Mouse (Mus musculus) midbrain, embryonic 12.5 days (tissue): Measurements from ENCODE around the gene Hoxb13. TPM values are rescaled to one million over a fixed set of nuclear protein-coding genes. Genes with fewer than 3 reads are reported as not detected.

Experiments
- ATAC-seq: fragments of 200-750 bp; cut with Nextera tagmentation; 2 replicates; pipeline ENCODE4 v1.8.0; 2017; ENCODE audit warnings: low read depth, moderate TSS enrichment, moderate library complexity; ENCODE audit not compliant: low FRiP score
- H3K27ac ChIP-seq: fragments of 300-500 bp; sonication (generic); replicated peaks from 2 replicates; pipeline ENCODE4 v1.5.1; 2016; ENCODE audit warnings: mild to moderate bottlenecking
- H3K27me3 ChIP-seq: fragments of 300-500 bp; sonication (generic); 2 replicates; pipeline ENCODE4 v1.6.1; 2016; ENCODE audit warnings: mild to moderate bottlenecking
- H3K36me3 ChIP-seq: fragments of 300-500 bp; sonication (generic); 2 replicates; pipeline ENCODE4 v1.6.1; 2016
- H3K4me1 ChIP-seq: fragments of 300-500 bp; sonication (generic); 2 replicates; pipeline ENCODE4 v1.6.1; 2016
- H3K4me2 ChIP-seq: fragments of 300-500 bp; sonication (generic); replicated peaks from 2 replicates; pipeline ENCODE4 v1.6.1; 2016; ENCODE audit warnings: mild to moderate bottlenecking, moderate library complexity
- H3K4me3 ChIP-seq: fragments of 300-500 bp; sonication (generic); 2 replicates; pipeline ENCODE4 v1.5.1; 2016; ENCODE audit warnings: mild to moderate bottlenecking
- H3K9ac ChIP-seq: fragments of 300-500 bp; sonication (generic); replicated peaks from 2 replicates; pipeline ENCODE4 v1.6.1; 2016; ENCODE audit warnings: mild to moderate bottlenecking, moderate library complexity
- H3K9me3 ChIP-seq: fragments of 300-500 bp; sonication (generic); 2 replicates; pipeline ENCODE4 v1.6.1; 2016; ENCODE audit warnings: mild to moderate bottlenecking
- WGBS: fragments of 180-500 bp; shearing (Covaris S2); methylation state at CpG from one replicate; pipeline ENCODE4 v1.1.7; 2016; 5-methylcytosine and 5-hydroxymethylcytosine counted together
- polyA plus RNA-seq: library from polyadenylated mRNA; unstranded; fragments of >200 nt; fragmentation: Nextera tagmentation; extraction: Ambion mirVana; gene quantifications from 2 replicates; pipeline ENCODE4 v1.2.1, GENCODE M21; 2016

Gene Hoxb13
- polyA plus RNA-seq, 1 experiment from 2014 or later = not detected

DNA sequence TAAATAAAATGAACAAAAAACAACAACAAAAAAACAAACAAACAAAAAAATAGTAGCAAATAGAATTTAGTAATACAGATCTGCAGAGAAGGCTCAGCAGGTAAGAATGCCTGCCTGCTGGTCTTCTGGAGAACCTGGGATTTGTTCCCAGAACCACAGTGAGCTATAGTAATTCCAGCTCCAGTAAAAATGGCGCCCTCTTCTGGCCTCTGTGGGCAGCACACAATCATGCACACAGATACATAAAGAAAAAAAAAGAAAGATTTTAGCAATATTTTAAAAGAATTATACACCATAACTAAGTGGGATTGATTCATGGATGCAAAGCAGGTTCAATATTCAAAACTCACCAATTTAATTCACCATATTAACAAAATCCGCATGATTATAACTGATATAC lies 29.7 kb downstream of the Hoxb13 start:
- Histone ChIP-seq H3K4me1 (no peaks in the 10 kb centered on the region), H3K27me3 (peaks cover 26% of the 10 kb centered on the region), H3K27ac (no peak overlapping the region), H3K36me3 (no peaks in the 10 kb centered on the region), H3K9ac (no peak overlapping the region), H3K4me2 (no peak overlapping the region), H3K4me3 (no peak overlapping the region), H3K9me3 (0 out of 2 replicates have a peak, but pooled peaks cover 4% of the 10 kb centered on the region)
- 34% methylated on average over 2 of the region's 2 CpGs for WGBS
- ATAC-seq = no peak

DNA sequence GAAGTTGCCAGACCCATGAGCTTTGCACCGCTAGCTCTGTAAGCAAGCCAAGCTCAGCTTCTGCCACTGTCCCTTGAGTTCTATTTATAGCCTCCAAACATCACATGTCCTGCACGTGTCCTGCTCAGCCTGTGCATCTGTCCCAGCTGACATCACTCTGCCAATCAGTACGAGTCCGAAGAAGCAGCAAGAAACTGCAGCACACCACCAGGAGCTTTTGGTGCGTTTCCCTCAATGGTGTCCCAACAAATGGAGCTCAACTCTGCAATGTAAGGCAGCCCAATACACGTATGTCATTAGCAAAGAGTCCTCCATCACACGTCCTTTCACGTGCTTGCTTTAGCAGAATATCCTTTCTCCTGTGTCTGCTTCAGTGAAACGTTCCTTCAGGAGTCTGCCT lies 33.6 kb downstream of the Hoxb13 start:
- Histone ChIP-seq H3K4me2 (no peak overlapping the region), H3K4me1 (no peaks in the 10 kb centered on the region), H3K9ac (no peak overlapping the region), H3K4me3 (no peak overlapping the region), H3K27ac (no peak overlapping the region), H3K36me3 (no peaks in the 10 kb centered on the region), H3K27me3 (peaks cover 19% of the 10 kb centered on the region), H3K9me3 (no peaks in the 10 kb centered on the region)
- no peak for ATAC-seq
- WGBS = 84% methylated on average over 9 of the region's 9 CpGs

DNA sequence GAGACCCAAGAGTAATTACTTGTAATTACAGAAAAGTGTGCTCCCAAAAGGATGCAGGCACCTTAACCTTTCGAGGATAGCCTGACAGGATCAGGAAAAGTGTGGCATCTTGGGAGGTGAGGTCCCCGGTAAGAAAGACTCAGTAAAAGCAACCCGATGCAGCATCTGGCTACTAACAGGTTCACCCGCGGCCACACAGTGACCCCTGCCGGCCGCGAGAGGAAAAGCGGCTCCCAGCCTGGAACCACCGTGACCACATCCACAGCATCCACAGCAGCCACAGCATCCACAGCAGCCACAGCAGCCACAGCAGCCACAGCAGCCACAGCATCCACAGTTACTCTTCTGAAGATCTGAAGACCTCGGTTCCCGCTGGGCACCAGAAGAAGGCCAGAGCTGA lies 40.8 kb downstream of the Hoxb13 start:
- Histone ChIP-seq H3K4me1 (no peaks in the 10 kb centered on the region), H3K4me2 (no peak overlapping the region), H3K9me3 (no peaks in the 10 kb centered on the region), H3K4me3 (no peak overlapping the region), H3K27ac (no peak overlapping the region), H3K27me3 (peaks cover 55% of the 10 kb centered on the region), H3K36me3 (no peaks in the 10 kb centered on the region), H3K9ac (no peak overlapping the region)
- ATAC-seq = no peak
- 3% methylated on average over 11 of the region's 12 CpGs for WGBS

DNA sequence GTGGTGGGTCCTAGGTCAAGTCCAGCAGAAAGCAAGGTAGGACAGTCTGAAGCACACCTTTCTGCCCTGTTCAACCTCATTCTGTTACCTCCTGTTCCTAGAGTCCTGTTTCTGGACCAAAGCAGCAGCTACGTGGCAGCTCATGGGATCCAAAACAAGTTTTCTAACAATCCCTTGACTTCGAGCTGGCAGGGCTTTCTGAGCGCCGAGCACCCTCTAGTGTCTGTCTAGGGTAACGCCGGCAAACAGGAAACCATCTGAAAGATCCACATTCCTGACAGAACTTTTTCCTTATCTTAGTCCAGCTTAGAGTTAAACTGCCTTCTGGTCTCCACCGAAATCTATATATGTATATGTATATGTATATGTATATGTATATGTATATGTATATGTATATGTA lies 46.1 kb downstream of the Hoxb13 start:
- Histone ChIP-seq H3K4me2 (no peak overlapping the region), H3K4me3 (no peak overlapping the region), H3K36me3 (no peaks in the 10 kb centered on the region), H3K27ac (no peak overlapping the region), H3K9me3 (no peaks in the 10 kb centered on the region), H3K27me3 (peaks cover 52% of the 10 kb centered on the region), H3K4me1 (no peaks in the 10 kb centered on the region), H3K9ac (no peak overlapping the region)
- WGBS = 1% methylated on average over 7 of the region's 7 CpGs
- ATAC-seq = no peak

Other genes with a start within 250 kb of the Hoxb13 start
- 98.1 and 104 TPM in 2 replicates for gene Igf2bp1, start 188.4 kb upstream of the Hoxb13 start, polyA plus RNA-seq
- not detected in 2 replicates for gene Gip, start 169.8 kb upstream of the Hoxb13 start, polyA plus RNA-seq
- gene Snf8, start 159.4 kb upstream of the Hoxb13 start, polyA plus RNA-seq = 111 and 126 TPM in 2 replicates
- 36.1 and 42.1 TPM in 2 replicates for gene Ube2z, start 128.9 kb upstream of the Hoxb13 start, polyA plus RNA-seq
- gene Atp5g1, start 118.6 kb upstream of the Hoxb13 start, polyA plus RNA-seq = 364 and 367 TPM in 2 replicates
- not detected in 2 replicates for gene Calcoco2, start 82.4 kb upstream of the Hoxb13 start, polyA plus RNA-seq
- not detected in 2 replicates for gene Ttll6, start 60.5 kb upstream of the Hoxb13 start, polyA plus RNA-seq
- gene Hoxb9, start 77.1 kb downstream of the Hoxb13 start, polyA plus RNA-seq = not detected in 2 replicates
- not detected in 2 replicates for gene Hoxb8, start 87.6 kb downstream of the Hoxb13 start, polyA plus RNA-seq
- not detected in 2 replicates for gene Hoxb7, start 92.3 kb downstream of the Hoxb13 start, polyA plus RNA-seq
- not detected in 2 replicates for gene Hoxb6, start 98.2 kb downstream of the Hoxb13 start, polyA plus RNA-seq
- gene Hoxb5, start 109.0 kb downstream of the Hoxb13 start, polyA plus RNA-seq = not detected in 2 replicates
- not detected in 2 replicates for gene Hoxb4, start 124.0 kb downstream of the Hoxb13 start, polyA plus RNA-seq
- gene Hoxb3, start 129.0 kb downstream of the Hoxb13 start, polyA plus RNA-seq = not detected in 2 replicates
- 0.15 and 0.38 TPM in 2 replicates for gene Hoxb2, start 156.2 kb downstream of the Hoxb13 start, polyA plus RNA-seq
- gene Hoxb1, start 171.4 kb downstream of the Hoxb13 start, polyA plus RNA-seq = not detected in 2 replicates